Mouse (Mus musculus) frontal cortex, adult (tissue): ENCODE data around the gene Srrt.

Source experiments
- ATAC-seq: cut with Nextera tagmentation; 2 replicates; pipeline ENCODE4 v1.9.2; 2017; ENCODE audit warnings: mild to moderate bottlenecking, moderate library complexity, mixed read lengths; ENCODE audit not compliant: low TSS enrichment

Gene Srrt

GRCm38 (mm10) chr5:137264787-137265186 lies 42.7 kb downstream of the Srrt start:
- ATAC-seq: no peak

DNA sequence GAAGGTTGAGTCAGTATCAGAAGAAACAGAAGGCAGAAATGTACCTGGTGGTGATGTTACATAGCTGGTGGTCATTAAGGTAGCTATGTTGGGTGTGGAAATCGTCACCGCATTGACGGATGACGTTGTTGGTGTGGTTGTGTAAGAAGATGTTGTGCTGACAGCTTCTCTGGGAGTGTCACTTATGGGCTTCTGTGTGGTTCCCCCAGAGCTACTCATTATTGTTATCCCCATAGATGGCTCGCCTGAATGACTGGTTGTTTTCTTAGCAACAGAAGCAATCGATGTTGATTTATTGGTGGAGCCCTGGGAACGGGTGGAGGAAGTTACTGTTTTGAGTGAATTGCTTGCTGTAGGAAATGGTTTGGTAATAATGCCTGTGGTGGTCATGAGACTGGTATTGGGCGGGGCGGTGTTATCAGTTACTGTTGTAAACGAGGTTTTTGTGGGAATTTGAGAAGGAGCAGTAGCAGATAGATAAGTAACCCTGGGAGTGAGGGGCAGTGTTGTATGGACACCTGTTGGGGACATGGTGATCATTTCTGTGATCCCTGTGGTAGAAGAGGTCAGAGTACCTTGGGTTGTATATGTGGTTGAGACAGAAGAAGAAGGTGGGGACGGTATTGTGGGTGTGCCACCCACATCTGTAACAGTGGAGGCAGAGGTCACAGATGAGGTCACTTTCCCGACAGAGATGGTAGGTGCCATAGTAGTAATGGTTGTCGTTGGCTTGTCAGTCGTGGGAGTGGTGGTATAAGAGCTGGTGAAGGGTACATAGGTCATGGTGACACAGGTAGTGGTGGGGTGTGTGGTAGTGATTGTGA lies 43.4 kb downstream of the Srrt start:
- ATAC-seq: no peak
